Mouse (Mus musculus) right cerebral cortex, postnatal 4 days (tissue): ENCODE results near the gene Crat.

Experiments
- DNase-seq: peaks from one replicate; pipeline ENCODE4 v3.0.0-alpha.2; 2022

The Crat gene

DNA sequence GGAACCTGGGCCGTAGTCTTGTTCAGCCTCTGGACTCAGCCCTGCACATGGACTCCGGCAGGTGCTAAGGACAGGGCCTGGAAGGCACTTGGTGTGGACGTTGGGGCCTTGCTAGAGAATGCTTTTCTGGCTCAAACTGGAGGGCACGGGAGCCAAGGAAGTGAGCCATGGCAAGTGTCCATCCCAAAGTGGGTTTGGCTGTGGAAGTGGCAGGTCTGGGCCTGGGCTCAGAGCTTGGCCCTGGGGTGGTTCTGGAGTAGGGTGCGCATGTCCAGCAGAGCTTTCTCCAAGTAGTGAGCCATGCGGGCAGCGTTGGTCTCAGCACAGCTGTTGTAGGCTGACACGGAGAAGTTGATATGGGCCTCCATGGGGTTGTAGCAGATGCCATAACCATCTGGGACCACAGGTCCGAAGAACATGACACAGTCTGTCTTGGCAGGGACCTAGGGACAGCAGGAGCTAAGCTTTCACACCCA is 13.2 kb downstream of the Crat start:
- DNase-seq = no peak

DNA sequence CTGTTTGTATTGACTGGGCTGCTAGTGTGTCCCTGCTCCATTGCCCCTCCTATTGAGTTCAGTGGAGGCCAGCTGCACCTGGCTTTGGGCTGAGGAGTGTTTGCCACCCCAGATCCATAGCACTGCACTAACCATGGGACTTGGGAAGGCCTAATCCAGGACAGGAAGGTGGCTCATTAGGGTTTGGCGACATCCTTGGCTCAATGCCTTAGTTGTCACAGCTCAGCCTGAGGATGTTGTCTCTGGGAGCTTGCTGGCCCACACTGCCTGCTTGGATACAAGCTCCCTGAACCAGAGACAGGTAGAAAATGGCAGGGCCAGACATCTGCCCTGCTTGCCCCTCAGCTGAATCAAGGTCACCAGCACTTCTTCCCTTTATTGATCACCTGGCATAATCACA is 14.0 kb downstream of the Crat start:
- no peak for DNase-seq

DNA sequence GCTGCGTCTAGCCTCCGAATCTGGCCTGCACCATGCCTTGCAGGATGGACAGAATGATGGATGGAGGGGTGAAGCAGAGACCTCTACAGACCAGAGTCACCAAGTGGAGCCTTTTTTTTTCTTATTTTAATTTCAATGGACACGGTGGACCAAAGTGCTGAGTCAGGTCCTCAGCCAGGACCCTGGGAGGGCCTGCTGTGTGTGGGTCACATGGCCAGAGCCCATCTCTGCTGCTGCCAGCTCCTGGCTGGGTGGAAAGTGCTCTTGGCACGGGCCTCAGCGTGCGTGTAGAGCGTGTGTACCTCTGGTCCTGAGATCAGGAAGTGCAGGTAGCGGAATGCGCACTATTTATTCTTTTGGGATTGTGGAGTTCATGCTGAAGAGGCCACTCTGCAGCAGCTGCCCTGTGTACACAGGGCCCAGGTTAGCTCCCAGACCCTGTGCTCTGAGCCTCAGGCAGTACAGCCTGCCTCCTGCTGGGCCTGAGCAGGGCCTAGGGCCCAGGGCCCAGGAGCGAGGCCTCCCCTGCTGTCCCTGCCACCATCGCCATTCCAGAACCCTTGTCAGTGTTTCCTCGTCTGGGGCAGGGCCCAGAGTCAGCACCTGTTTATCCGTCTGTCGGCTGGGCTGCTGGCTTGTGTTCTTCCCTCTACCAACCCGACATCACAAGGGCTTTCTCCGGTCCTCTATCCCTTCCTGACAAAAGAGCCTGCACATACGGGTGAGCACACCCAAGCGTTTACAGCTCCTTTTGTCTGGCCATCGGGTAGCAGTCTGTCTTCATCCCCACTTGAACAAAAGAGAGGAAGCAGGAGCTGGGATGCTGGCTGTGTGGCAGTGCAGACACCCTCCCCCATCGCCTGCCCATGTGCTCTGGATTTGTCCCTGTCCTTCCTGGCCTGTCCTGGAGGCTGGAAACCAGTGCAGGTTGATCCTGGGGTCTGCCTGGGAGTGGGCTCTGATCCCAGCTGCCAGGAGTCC is 16.1 kb downstream of the Crat start:
- DNase-seq = no peak

DNA sequence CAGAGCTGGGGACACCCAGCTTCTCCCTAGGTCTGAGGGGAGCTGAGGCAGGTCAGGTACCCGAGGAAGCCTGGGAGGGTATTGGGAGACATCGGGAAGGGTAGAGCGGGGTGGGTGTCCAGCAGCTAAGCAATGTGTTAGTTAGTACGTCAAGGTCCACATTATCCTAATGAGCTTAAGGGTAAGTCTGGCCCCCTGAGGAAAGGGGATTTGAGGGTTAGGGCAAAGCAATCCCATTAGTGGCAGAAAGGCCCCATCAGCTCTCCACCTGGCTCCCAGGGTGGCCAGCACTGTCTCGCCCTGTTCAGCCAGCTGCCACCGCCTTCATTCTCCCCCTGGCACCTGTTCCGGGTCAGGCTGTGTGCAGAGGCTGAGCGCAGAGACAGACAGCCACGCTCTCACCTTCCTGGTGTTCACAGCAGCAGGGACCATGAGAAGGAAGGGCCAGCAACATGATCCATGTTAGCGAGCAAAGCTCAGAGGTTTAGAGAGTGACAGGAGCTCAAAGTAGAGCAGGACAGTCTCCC is 17.6 kb downstream of the Crat start:
- no peak for DNase-seq

DNA sequence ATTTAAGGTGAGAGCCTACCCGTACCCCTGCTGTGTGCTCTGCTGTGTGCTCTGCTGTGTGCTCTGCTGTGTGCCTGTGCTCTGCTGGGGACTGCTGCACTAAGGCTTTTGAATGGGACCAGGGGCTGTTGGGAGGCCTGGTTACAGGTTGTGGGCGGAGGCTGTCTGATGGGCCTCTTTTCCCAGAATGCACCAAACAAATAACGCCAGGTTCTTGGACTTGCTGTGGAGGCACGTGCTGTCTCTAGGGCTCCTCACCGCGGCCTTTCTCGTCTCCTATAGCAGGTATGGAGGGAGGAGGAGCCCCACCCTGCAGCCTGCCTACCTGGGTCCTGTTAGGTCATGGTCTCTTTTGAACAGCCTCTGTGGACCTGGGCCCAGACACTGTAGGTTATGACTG is 19.4 kb downstream of the Crat start:
- no peak for DNase-seq

DNA sequence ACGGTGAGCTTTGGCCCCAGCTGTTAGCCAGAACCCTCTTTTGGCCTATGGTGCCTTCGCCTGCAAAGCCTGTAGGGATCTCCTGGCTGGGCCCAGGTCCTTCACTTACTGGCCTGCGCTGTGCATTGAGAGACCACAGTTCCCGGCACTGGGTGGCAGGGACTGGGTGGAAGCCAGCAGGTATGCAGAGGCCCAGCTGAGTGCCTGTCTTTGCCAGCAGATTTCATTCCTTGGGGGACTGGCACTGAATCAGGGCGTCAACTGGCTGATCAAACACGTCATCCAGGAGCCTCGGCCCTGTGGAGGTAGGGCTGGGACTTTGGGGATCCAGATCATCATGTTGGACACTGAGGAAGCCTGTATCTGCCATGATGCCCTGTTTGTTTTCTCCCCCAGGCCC is 19.9 kb downstream of the Crat start:
- DNase-seq = no peak

DNA sequence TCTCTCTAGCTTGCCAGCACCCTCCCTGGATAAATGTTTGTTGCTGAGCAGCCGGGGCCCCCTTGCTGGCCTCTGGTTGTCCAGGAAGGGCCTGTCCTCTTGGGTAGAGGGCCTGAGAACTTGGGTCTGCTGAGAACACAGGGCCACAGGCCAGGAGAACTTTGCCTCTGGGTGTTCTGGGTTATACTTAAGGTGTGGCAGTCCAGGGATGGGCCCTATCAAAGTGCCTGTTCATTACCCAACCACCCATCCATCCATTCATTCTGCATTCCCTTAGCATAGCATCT is 22.3 kb downstream of the Crat start:
- no peak for DNase-seq

DNA sequence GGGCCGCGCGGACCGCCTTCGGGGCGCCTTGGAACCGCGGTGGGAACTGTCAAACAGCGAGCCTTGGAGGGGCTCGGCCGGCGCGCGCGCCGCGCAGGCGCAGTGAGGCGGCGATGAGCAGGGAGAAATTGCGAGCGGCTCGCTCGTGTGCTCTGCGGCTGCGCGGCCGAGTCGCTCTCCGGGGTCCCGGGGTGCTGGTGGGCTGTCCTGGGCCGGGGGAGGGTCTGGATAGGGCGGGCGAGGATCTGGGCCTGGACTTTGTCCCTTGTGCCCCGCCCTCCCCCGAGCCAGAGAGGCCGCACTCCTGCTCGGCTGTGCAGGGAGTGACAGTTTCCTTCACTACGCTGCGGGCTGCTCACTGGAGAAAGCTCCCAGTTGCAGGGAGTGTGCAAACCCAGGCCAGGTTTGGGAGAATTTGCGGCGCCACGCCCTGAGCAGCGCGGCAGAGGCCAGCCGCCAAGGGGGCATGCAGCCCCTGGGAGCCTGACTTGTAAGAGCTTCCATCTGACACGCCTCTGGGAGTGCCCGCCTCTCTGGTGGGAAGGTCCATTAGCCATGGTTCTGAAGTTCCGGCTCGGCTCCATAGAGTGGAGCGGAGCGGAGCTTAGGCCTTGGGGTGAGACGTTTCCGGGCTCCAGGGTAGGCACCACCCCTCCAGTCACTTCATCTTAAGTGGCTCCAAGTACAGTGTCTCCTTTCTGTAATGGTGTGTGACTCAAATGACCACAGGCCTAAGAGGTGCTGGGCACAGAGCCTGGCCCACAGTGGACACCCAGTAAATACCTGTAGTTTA is 22.8 kb downstream of the Crat start:
- peak; percentile 88 for DNase-seq

DNA sequence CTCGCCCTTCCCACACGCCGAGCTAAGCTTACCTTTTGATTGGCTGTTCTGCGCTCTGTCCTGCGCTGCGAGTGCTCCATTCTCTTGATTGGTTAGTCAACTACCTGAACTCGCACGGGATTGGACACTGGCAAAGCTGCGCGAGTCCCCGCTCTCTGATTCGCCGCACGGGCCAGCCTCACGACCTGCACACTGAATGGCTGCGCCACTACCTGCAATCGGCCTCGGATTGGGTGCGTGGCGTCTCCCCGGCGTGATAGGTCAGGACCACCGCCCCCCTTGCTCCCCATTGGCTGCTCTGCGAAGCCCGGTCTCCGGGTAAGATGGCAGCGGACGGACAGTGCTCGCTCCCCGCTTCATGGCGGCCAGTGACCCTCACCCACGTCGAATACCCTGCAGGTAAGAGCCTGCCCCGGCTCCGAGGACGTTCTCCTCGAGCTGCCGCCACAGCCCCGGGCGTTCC is 23.5 kb downstream of the Crat start, which contains the start of gene Dolpp1:
Gene Dolpp1 (plus strand): TSS at position 141 of the 463 bp plus-strand sequence.
- peak; percentile 96 for DNase-seq

DNA sequence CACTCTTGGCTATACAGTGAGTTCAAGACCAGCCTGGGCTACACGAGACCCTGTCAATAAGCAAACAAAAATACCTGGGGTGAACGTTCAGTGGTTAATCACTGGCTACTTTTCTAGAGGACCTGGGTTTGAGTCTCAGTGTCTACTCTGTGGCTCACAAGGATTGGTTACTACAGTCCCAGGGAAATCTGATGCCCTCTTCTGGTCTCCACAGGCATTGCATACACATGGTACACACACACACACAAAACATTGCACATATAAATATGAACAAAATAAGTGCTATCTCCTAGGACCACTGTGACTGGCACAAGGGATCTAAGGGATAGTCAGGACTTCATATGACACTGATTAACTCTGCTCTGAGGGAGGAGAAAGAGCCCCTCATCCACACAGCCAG is 26.6 kb downstream of the Crat start:
- DNase-seq = no peak

DNA sequence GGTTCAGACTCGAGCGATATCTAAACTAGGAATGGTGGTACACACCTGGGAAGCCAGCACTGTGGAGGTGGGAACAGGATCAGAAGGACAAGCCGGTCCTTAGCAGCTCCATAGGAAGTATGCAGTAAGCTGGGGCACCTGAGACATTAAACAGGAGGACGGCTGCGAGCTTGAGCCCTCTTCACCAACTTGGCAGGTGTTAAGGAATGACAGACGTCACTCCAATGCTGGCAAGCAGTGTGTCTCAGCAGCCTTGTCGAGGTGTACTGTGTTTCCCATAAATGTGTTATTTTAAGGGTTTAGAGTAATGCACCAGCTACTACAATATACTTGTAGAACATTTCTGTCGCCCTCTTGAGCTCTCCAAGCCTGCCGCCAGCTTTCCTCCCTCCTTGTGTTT is 28.7 kb downstream of the Crat start:
- no peak for DNase-seq

DNA sequence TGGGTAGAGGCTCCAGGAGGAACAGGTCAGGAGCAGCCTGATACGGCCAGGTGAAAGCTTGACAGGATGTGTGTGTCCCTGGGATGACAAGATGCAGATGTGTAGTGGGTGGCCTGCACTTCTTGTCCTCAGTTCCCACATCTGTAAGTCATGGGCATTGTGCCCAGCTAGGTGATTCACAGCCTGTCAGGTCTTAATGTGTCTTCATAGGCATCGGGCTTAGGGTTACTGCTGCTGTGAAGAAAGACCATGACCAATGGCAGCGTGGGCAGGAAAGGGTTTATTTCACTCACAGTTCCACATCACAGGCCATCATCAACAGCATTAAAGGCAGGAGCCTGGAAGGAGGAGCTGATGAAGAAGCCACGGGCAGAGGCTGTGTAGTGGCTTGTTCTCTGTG is 30.0 kb downstream of the Crat start:
- DNase-seq = no peak

DNA sequence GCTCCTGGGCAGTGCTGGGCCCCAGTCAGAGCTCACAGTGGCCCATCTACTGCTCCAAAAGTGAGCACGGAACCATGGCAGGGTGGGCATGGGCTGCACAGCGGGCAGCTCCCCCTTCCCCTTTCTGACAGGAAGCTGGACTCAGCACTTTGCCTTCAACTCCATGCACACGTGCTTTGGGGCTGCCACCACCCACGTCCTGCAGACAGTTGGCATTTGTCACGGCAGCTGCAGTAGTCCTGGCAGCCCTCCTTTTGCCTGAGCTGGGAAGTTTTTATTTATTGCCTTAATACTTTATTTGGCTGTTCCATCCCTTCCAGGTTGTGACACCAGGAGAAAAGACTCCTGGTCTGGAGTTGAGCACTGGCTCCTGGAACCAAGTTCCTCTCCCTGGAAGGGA is 30.8 kb downstream of the Crat start:
- DNase-seq = no peak

DNA sequence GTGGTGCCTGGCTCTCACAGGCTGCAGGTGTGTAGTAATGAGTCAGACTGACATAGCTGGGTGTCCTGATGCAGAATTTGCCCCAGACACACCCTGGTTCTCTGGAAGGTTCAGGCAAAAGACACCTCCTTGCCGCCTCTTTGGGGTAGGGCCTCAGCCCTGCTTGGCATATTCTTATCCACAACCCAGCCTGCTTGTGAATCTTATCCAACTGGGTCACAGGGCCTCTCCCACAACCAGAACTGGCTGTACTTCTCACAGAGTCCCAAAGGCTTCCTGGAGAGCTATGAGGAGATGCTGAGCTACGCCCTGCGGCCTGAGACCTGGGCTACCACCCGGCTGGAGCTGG is 34.3 kb downstream of the Crat start:
- DNase-seq = no peak

DNA sequence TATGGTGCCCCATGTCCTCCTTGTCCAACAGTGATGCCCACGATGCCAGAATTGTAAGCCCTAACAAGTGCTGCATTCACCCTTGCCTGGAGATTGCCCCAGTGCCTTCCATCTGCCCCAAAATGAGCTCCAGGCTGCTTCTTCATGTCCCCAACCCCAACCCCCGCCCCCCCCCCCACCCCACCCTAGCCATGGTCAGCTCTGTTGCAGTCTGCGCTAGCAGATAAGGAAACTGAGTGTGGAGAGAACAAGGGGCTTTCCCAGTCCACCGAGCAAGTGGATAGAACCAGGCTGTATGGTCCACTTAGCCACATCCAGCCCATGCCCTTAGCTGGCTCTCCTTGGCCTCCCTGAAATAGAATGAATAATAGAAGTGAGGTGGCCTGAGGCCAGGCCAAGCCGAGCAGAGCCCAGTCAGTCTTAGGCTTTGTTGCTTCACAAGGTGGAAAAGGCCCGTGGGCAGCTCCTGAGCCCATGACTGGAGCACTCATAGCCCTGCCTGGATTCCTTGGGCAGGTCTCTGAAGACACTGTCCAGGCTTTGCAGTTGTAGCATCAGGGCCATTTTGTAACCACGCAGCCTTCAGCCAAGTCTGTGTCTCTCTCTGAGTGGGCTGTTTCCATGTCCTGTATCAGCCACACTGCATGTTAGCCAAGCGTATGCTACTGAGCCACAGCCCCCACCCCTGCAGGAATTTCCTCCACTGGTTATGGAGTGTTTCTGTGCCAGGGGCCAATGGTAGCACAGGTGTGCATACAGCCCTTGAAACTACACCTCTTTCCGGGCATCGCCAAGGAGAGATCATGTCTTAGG is 34.8 kb downstream of the Crat start:
- DNase-seq = no peak

DNA sequence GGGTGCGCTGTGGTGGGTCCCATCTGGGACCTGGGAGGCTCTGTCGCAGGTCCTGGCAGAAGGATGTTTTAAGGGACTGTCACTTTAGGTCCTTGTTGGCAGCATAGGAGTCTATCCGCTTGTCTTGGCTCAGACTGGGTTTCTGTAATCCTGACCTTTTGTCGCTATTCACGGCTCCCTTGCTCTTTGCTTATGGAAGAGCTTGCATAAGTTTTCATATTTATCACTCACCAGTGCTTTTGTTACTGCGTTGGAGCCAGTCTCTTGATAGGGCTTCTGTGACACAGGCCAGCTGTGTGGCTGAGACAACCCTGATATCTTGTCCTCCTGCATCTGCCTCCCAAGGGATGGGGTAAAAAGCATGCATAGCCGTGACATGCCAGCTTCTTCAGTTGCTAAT is 36.3 kb downstream of the Crat start:
- DNase-seq = no peak

DNA sequence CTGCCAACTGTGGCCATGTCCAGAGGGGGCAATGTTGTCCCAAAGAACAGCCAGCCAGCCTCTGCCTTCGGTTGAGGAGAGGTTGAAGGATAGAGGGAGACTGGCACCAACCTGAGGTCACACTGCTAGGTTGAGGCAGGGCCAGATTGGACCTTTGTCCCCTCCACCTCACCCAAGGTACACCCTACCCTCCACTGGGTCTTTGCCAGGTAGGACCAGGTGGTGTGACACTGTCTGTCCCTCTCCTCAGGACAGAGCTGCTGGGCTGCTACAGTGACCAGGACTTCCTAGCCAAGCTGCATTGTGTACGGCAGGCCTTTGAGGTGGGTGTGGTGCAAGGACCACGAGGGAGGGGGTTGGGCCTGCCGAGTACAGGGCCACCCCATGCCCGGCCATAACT is 37.9 kb downstream of the Crat start:
- DNase-seq = no peak

DNA sequence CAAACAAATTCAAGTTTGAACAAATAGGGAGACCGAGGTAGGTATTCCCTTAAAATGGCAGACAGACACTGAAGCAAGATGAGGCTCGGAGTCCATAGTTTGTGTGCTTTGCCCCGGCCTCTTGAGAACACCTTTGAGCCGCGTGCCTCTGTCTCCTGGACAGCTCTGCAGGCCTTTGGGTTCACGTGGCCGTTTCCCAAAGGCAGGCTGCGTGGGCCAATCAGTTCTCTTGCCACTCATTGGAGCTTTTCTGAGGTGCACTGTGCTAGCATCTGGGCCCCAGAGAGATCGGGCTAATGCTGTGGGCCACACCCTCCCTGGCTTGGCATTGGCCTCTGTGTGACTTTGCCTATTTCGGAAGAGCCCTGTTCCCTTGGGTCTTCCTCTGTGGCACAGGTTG is 39.7 kb downstream of the Crat start:
- no peak for DNase-seq

DNA sequence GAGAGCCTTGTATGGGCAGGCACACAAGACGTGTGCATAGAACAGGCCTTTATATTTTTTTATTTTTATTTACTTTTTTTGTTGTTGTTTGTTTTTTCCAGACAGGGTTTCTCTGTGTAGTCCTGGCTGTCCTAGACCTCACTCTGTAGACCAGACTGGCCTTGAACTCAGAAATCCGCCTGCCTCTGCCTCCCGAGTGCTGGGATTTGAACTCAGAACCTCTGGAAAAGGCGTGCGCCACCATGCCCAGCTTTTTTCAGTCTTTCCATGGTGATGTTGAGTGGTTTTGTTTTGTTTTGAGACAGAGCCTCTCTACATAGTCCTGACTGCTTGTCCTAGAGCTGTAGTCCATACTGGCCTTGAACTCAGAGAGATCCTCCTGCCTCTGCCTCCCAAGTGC is 42.9 kb downstream of the Crat start:
- no peak for DNase-seq

DNA sequence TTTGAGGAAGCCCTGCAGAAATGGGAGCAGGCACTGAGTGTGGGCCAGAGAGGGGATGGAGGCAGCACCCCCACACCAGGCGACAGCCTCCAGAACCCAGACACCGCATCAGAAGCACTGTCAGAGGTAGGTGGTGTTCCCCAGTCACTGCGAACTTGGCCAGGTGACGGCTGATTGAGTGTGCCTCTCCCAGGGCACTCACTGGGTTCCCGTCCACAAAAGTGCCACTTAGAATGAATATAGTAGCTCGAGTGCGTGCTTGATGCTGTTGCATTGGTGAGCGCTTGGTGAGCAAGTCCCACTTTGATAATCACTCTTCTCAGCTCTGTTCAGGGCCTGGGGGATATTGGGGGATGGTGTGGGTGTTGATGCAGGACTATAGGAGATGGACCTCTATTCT is 44.1 kb downstream of the Crat start:
- no peak for DNase-seq

DNA sequence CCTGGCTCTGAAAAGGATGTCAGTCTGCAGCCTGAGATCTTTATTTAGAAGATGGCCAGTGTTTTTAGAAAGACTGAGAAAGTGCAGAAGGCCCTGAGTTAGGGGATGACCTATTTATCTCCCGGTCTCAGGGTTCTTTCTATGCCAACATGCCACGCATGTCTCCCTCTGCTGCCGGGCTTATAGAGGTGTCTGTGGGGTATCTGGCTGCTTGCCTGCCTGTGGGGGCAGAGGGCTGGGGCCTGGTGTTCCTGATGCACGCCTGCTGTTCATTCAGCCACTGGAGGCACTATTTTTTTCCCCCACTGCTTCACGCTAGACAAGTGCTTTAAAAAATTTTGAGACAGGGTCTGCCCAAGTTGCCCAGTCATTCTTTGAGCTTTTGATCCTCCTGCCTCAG is 49.4 kb downstream of the Crat start:
- DNase-seq = no peak

DNA sequence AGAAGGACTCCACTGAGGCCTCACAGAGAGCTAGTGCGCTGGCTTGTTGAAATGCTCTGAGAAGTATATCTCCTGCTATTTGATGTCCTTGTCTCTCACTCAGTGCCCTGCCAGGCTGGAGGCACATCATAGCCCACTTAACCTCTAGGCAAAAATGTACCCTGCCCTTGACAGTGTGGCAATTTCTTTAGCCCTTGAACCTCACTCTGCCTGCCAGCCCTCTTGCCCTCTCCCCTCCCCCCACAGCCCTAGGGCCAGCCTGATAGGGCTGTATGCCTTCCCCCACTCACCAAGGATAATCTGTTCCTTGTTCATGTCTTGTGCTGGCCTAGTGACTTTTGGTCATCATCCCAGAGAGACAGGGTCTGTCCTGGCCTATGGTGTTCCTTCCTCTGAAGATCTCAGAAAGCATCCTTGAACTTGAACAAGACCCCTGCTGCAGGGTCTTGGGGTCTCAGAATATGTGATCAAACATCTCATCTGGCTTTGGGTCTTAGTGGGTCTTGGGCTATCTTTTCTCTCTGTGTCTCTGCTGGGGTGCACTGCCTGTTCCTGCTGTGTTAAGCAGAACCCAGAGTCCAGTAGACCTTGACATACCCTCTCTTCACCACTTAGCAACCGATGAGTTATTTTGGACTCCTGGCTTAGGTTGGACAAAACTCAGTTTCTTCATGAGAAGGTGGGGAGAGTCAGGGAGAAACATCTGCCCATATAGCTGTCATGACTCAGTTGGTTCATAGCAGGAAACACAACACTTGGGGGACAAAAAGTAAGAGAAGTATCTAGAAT is 50.1 kb downstream of the Crat start:
- DNase-seq = no peak
